Mouse (Mus musculus) lung, embryonic 14.5 days (tissue): Measurements from ENCODE around the gene Ldlrad3. TPM values are rescaled to one million over a fixed set of nuclear protein-coding genes. Genes with fewer than 3 reads are reported as not detected.

ENCODE experiments used
- ATAC-seq: fragments of 200-750 bp; cut with Nextera tagmentation; 2 replicates; pipeline ENCODE4 v1.8.0; 2017; ENCODE audit warnings: mild to moderate bottlenecking, moderate TSS enrichment, moderate library complexity; ENCODE audit not compliant: insufficient read depth
- DNase-seq: peaks from one replicate; pipeline ENCODE4 v3.0.0-alpha.2; 2015
- H3K27ac ChIP-seq: fragments of 300-500 bp; sonication (generic); 2 replicates; pipeline ENCODE4 v1.5.1; 2014; ENCODE audit warnings: low read depth, mild to moderate bottlenecking, moderate library complexity
- H3K27me3 ChIP-seq: fragments of 300-500 bp; sonication (generic); 2 replicates; pipeline ENCODE4 v1.6.1; 2014; ENCODE audit warnings: low read length, control low read depth; ENCODE audit not compliant: insufficient read depth
- H3K36me3 ChIP-seq: fragments of 300-500 bp; sonication (generic); 2 replicates; pipeline ENCODE4 v1.6.1; 2014; ENCODE audit warnings: control low read depth; ENCODE audit not compliant: insufficient read depth
- H3K4me1 ChIP-seq: fragments of 300-500 bp; sonication (generic); 2 replicates; pipeline ENCODE4 v1.6.1; 2014; ENCODE audit warnings: antibody characterized with exemption, control low read depth; ENCODE audit not compliant: insufficient read depth
- H3K4me2 ChIP-seq: fragments of 300-500 bp; sonication (generic); 2 replicates; pipeline ENCODE4 v1.6.1; 2014; ENCODE audit warnings: mild to moderate bottlenecking
- H3K4me3 ChIP-seq: fragments of 300-500 bp; sonication (generic); 2 replicates; pipeline ENCODE4 v1.5.1; 2014; ENCODE audit warnings: low read depth, low read length
- H3K9ac ChIP-seq: fragments of 300-500 bp; sonication (generic); 2 replicates; pipeline ENCODE4 v1.6.1; 2014
- H3K9me3 ChIP-seq: fragments of 300-500 bp; sonication (generic); 2 replicates; pipeline ENCODE4 v1.6.1; 2016; ENCODE audit warnings: low read depth, low read length, control low read depth
- CTCF ChIP-seq: IDR thresholded peaks from 2 replicates; pipeline ENCODE4 v1.5.1; 2016; ENCODE audit warnings: antibody characterized with exemption, low read depth
- WGBS: fragments of 180-500 bp; shearing (Covaris S2); extraction: QIAGEN DNeasy Blood & Tissue Kit; methylation state at CpG from one replicate; pipeline ENCODE4 v1.1.7; 2014; 5-methylcytosine and 5-hydroxymethylcytosine counted together
- polyA plus RNA-seq: library from polyadenylated mRNA; unstranded; fragments of >200 nt; fragmentation: Nextera tagmentation; extraction: Ambion mirVana; gene quantifications from 2 replicates; pipeline ENCODE4 v1.2.1, GENCODE M21; 2014

Ldlrad3 gene
- polyA plus RNA-seq, 1 experiment from 2014 or later, result 60.4 TPM

DNA sequence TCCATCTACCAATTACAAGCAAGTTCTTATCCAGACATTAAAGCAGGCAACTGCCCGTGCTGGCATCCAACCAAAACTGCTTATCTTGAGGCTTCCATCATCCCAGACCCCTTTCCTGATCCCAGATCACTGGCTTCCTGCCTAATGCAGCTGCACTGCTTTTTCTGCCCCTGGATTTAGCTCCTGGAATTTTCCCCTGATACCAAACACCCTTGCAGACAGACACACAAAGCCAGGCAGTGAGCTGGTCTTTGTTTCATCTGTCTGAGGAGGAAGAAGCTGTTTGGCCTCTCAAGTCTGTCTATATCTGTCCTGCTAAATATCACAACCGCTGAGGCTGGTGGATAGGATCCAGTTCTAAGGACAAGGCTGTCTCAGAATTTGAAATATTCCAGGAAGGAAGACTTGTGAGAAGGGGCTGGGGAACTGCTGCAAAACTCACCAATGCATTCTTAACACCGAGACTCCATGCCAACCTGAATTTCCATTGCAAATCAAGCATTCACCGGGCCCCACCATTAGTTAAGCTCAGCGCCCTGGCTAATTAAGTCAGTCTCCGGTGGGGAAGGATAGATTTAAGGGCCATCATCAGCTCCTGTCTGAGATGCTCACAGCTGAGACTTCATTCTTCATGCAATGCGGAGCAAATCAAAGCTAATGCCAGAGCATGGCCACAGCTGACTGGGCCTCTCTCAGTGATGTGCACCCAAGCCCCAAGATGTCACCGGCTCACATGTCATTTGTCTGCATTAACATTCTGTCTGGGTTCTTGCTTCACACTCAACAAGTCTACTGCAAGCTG, 183.0 kb downstream of the Ldlrad3 start:
- Histone ChIP-seq H3K27me3 (no peaks in the 10 kb centered on the region), H3K4me2 (peak overlapping the region; percentile 41; the same call in 1 of the 2 replicates), H3K9me3 (no peaks in the 10 kb centered on the region), H3K4me3 (no peak overlapping the region), H3K27ac (peak overlapping the region; percentile 77), H3K9ac (no peak overlapping the region), H3K4me1 (peaks cover 47% of the 10 kb centered on the region), H3K36me3 (no peaks in the 10 kb centered on the region)
- no peak for TF ChIP-seq CTCF
- DNase-seq, result peak; percentile 91
- peak; percentile 59; the same call in 1 of the 2 replicates for ATAC-seq
- WGBS, result 26% methylated on average over 8 of the region's 8 CpGs

- Histone ChIP-seq H3K4me3 (no peak overlapping the region), H3K9ac (no peak overlapping the region), H3K36me3 (no peaks in the 10 kb centered on the region), H3K27ac (peak overlapping the region; percentile 77; the same call in 1 of the 2 replicates), H3K4me2 (peak overlapping the region; percentile 41), H3K9me3 (no peaks in the 10 kb centered on the region), H3K4me1 (peaks cover 47% of the 10 kb centered on the region), H3K27me3 (no peaks in the 10 kb centered on the region)
- no peak for TF ChIP-seq CTCF
- 25% methylated on average over 12 of the region's 12 CpGs for WGBS
- ATAC-seq, result peak; percentile 48; the same call in 1 of the 2 replicates
- no peak for DNase-seq
These were observed 183.7 kb downstream of the Ldlrad3 start for GRCm38 (mm10) chr2:102002408-102002973.

DNA sequence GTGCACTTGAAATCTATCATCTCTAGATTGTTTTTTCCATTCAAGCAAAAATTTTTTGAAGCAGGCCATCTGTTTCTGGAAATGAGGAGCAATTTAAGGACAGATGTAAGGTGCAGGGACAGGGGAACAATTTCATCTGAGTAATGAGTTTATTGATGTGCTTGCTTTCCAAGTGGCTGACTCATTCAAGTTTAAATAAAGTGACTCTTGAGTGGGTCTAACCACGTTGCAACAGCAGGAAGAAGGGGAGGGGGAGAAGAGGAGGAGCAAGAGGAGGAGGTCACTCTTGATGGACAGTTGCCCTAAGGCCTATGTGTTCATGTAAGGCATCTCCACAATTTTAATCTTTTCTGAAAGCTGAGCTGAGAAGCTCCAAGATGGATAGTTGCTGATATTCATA, 184.5 kb downstream of the Ldlrad3 start:
- no peak for ATAC-seq
- no peaks in the 10 kb centered on the region for H3K27me3 ChIP-seq
- DNase-seq, result peak; percentile 34
- H3K4me2 ChIP-seq, result peak overlapping the region; percentile 41; the same call in 1 of the 2 replicates
- H3K27ac ChIP-seq, result no peak overlapping the region
- no peak overlapping the region for H3K9ac ChIP-seq
- peaks cover 47% of the 10 kb centered on the region for H3K4me1 ChIP-seq
- no peak for TF ChIP-seq CTCF
- no peaks in the 10 kb centered on the region for H3K9me3 ChIP-seq
- 0% methylated on average over 1 of the region's 1 CpGs for WGBS
- H3K36me3 ChIP-seq, result no peaks in the 10 kb centered on the region
- no peak overlapping the region for H3K4me3 ChIP-seq

DNA sequence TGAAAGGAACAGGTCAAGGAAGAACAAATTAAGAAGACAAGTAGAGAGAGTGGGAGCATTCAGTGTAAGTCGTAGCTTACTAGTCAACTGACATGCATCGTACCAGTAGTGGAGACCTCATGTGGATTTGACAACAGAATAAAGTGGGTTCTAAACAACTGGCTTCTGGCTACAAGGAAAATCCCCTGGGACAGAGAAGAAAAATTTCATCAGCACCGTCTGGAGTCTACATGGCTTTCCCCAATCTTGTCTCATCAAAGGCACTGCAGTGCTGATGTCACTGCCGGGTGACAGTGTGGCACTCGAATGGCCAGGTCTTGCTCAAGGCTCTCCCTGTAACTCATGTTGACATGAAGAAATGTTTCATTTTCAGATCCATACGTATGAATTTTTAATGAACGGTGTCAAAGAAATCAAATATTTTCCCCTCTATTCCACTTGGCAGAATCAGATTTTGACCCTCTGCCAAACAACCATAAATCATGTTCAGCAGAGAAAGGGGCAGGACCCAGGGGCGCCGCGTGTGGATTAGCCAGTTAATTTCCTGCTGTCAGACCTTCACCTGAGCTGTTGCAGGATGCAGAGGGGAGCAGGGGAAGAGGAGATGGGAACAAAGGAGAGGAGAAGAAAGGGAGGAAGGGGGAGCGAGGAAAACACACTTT, 187.1 kb downstream of the Ldlrad3 start:
- no peak overlapping the region for H3K9ac ChIP-seq
- H3K4me1 ChIP-seq, result peaks cover 25% of the 10 kb centered on the region
- H3K4me3 ChIP-seq, result no peak overlapping the region
- H3K27me3 ChIP-seq, result no peaks in the 10 kb centered on the region
- H3K4me2 ChIP-seq, result no peak overlapping the region
- H3K36me3 ChIP-seq, result no peaks in the 10 kb centered on the region
- H3K27ac ChIP-seq, result no peak overlapping the region
- TF ChIP-seq CTCF, result no peak
- DNase-seq (peak; percentile 57), ATAC-seq (no peak)
- no peaks in the 10 kb centered on the region for H3K9me3 ChIP-seq
- WGBS, result 56% methylated on average over 11 of the region's 11 CpGs

- Histone ChIP-seq H3K27me3 (no peaks in the 10 kb centered on the region), H3K9me3 (no peaks in the 10 kb centered on the region), H3K4me2 (no peak overlapping the region), H3K27ac (no peak overlapping the region), H3K4me1 (peaks cover 9% of the 10 kb centered on the region; the same call in 1 of the 2 replicates), H3K4me3 (no peak overlapping the region), H3K9ac (no peak overlapping the region), H3K36me3 (no peaks in the 10 kb centered on the region)
- TF ChIP-seq CTCF, result no peak
- WGBS, result 75% methylated on average over 11 of the region's 11 CpGs
- no peak for DNase-seq
- ATAC-seq, result no peak
These were observed 189.2 kb downstream of the Ldlrad3 start for GRCm38 (mm10) chr2:101997013-101997412.

- no peaks in the 10 kb centered on the region for H3K36me3 ChIP-seq
- H3K27me3 ChIP-seq, result no peaks in the 10 kb centered on the region
- 72% methylated on average over 9 of the region's 9 CpGs for WGBS
- TF ChIP-seq CTCF, result no peak
- 0 out of 2 replicates have a peak, but pooled peaks cover 2% of the 10 kb centered on the region for H3K4me1 ChIP-seq
- no peaks in the 10 kb centered on the region for H3K9me3 ChIP-seq
- no peak overlapping the region for H3K9ac ChIP-seq
- no peak overlapping the region for H3K4me2 ChIP-seq
- ATAC-seq, result no peak
- no peak overlapping the region for H3K4me3 ChIP-seq
- H3K27ac ChIP-seq, result no peak overlapping the region
- DNase-seq, result no peak
These were observed 193.4 kb downstream of the Ldlrad3 start for GRCm38 (mm10) chr2:101992574-101993310.
